In the genomic region with DNA sequence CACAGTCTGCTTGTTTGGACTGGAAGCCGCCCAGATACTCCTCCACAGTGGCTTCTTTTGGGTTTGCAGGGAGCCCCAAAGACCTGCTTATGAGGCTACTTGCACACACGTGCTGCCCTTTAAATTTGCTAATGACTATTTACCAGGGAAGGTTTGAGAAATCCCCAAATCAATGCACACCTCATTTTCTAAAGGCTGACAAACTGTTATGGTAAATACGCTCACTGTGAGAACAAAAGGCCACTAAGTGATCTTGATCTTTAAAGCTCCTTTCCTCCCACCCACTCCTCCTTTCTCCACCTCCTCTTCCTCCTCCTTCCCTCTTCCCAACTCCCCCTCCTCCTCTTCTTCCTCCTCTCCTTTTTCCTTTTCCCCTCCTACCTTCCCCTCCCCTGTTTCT, we compare ENCODE assay signal across 30 mouse cellular contexts. TPM values are rescaled to one million over a fixed set of nuclear protein-coding genes. Genes with fewer than 3 reads are reported as not detected.
DNase-seq lines count a peak whose midpoint lies in the region; ATAC-seq lines count a peak whose summit lies in the region.
"Had no signal": no experiment of that assay in that cellular context is flagged by ENCODE, and none has a peak within 500 bp of the region (broad histone marks: within the 10 kb centered on the region; RNA-seq: fewer than 3 reads in every experiment).

No protein-coding gene starts in this region.

- no peak overlapping the region for H3K9ac ChIP-seq in forebrain, embryonic 12.5 days
- no peak overlapping the region for H3K9ac ChIP-seq in midbrain, embryonic 13.5 days (replicated peaks)
- H3K9ac ChIP-seq: embryonic facial prominence, embryonic 12.5 days; embryonic facial prominence, embryonic 15.5 days; forebrain, postnatal 0 days; heart, embryonic 12.5 days; heart, embryonic 15.5 days; hindbrain, embryonic 13.5 days; intestine, embryonic 15.5 days had no signal

- H3K27ac ChIP-seq in forebrain, embryonic 10.5 days: 0 out of 2 replicates have a peak overlapping the region, but pooled peaks have one; percentile 30
- no peak overlapping the region for H3K27ac ChIP-seq in forebrain, embryonic 12.5 days
- 0 out of 2 replicates have a peak overlapping the region, but pooled peaks have one; percentile 42 for H3K27ac ChIP-seq in limb, embryonic 10.5 days
- no peak overlapping the region for H3K27ac ChIP-seq in midbrain, embryonic 13.5 days
- H3K27ac ChIP-seq: embryonic facial prominence, embryonic 12.5 days; embryonic facial prominence, embryonic 15.5 days; gastrocnemius, adult 2 months; heart, embryonic 15.5 days; hindbrain, embryonic 10.5 days; hindbrain, embryonic 13.5 days; intestine, embryonic 15.5 days had no signal

- H3K9me3 ChIP-seq in forebrain, embryonic 10.5 days: no peaks in the 10 kb centered on the region
- H3K9me3 ChIP-seq in forebrain, embryonic 12.5 days: no peaks in the 10 kb centered on the region
- H3K9me3 ChIP-seq in limb, embryonic 10.5 days (replicated peaks): no peaks in the 10 kb centered on the region
- H3K9me3 ChIP-seq in midbrain, embryonic 13.5 days: no peaks in the 10 kb centered on the region
- H3K9me3 ChIP-seq: embryonic facial prominence, embryonic 12.5 days; embryonic facial prominence, embryonic 15.5 days; G1E; heart, embryonic 12.5 days; heart, embryonic 15.5 days; hindbrain, embryonic 10.5 days; hindbrain, embryonic 13.5 days; intestine, embryonic 15.5 days had no signal

- no peak for DNase-seq in forebrain, embryonic 10.5 days (ENCODE audit: extremely low spot score, low spot score)
- DNase-seq in R1 (ENCODE audit: low read depth, low spot score): peak; percentile 63
- DNase-seq in limb, embryonic 10.5 days (ENCODE audit: low spot score): no peak
- no peak for DNase-seq in ovary, postnatal 36 days (ENCODE audit: low spot score)
- DNase-seq: adrenal gland, adult 8-10 months; adrenal gland, postnatal 25 days; cerebellum, adult 18-20 months; cerebellum, adult 9-10 months; cerebellum, postnatal 14 days; forebrain, postnatal 0 days; gastrocnemius, adult 2 months; gastrocnemius, postnatal 14 days; heart, adult 11 months; heart, postnatal 10 days; heart, postnatal 36 days; kidney, adult 11 months had no signal

- H3K4me2 ChIP-seq in forebrain, embryonic 12.5 days: no peak overlapping the region
- H3K4me2 ChIP-seq in midbrain, embryonic 13.5 days (replicated peaks): no peak overlapping the region
- H3K4me2 ChIP-seq: embryonic facial prominence, embryonic 12.5 days; embryonic facial prominence, embryonic 15.5 days; heart, embryonic 12.5 days; heart, embryonic 15.5 days; hindbrain, embryonic 13.5 days; intestine, embryonic 15.5 days had no signal

- H3K4me3 ChIP-seq in forebrain, embryonic 10.5 days: no peak overlapping the region
- H3K4me3 ChIP-seq in forebrain, embryonic 12.5 days (replicated peaks): no peak overlapping the region
- no peak overlapping the region for H3K4me3 ChIP-seq in limb, embryonic 10.5 days
- H3K4me3 ChIP-seq in midbrain, embryonic 13.5 days (replicated peaks): no peak overlapping the region
- H3K4me3 ChIP-seq: embryonic facial prominence, embryonic 12.5 days; embryonic facial prominence, embryonic 15.5 days; gastrocnemius, adult 2 months; heart, embryonic 12.5 days; heart, embryonic 15.5 days; hindbrain, embryonic 10.5 days; hindbrain, embryonic 13.5 days; intestine, embryonic 15.5 days had no signal

- H3K27me3 ChIP-seq in forebrain, embryonic 10.5 days (ENCODE audit: poor library complexity, severe bottlenecking): no peaks in the 10 kb centered on the region
- H3K27me3 ChIP-seq in forebrain, embryonic 12.5 days: no peaks in the 10 kb centered on the region
- no peaks in the 10 kb centered on the region for H3K27me3 ChIP-seq in limb, embryonic 10.5 days (ENCODE audit: low read depth, poor library complexity, severe bottlenecking)
- no peaks in the 10 kb centered on the region for H3K27me3 ChIP-seq in midbrain, embryonic 13.5 days
- H3K27me3 ChIP-seq: embryonic facial prominence, embryonic 12.5 days; embryonic facial prominence, embryonic 15.5 days; heart, embryonic 12.5 days; heart, embryonic 15.5 days; hindbrain, embryonic 13.5 days; intestine, embryonic 15.5 days had no signal

- no peak for ATAC-seq in forebrain, embryonic 12.5 days (ENCODE audit: low FRiP score)
- no peak for ATAC-seq in midbrain, embryonic 13.5 days
- ATAC-seq: activated CD4-positive, CD25-positive, alpha-beta regulatory T cell, adult 4 months; forebrain, embryonic 14.5 days; forebrain, postnatal 0 days; hindbrain, embryonic 16.5 days; intestine, embryonic 15.5 days; Patski had no signal

- peaks cover 22% of the 10 kb centered on the region for H3K4me1 ChIP-seq in forebrain, embryonic 10.5 days
- no peaks in the 10 kb centered on the region for H3K4me1 ChIP-seq in forebrain, embryonic 12.5 days
- H3K4me1 ChIP-seq in limb, embryonic 10.5 days: peaks cover 17% of the 10 kb centered on the region
- H3K4me1 ChIP-seq in midbrain, embryonic 13.5 days (replicated peaks): 0 out of 2 replicates have a peak, but pooled peaks cover 6% of the 10 kb centered on the region
- H3K4me1 ChIP-seq: hindbrain, embryonic 13.5 days; intestine, embryonic 15.5 days had no signal

- H3K36me3 ChIP-seq in forebrain, embryonic 10.5 days (replicated peaks): no peaks in the 10 kb centered on the region
- no peaks in the 10 kb centered on the region for H3K36me3 ChIP-seq in forebrain, embryonic 12.5 days (replicated peaks)
- H3K36me3 ChIP-seq in limb, embryonic 10.5 days: no peaks in the 10 kb centered on the region
- no peaks in the 10 kb centered on the region for H3K36me3 ChIP-seq in midbrain, embryonic 13.5 days
- H3K36me3 ChIP-seq: embryonic facial prominence, embryonic 12.5 days; embryonic facial prominence, embryonic 15.5 days; G1E; heart, embryonic 12.5 days; heart, embryonic 15.5 days; hindbrain, embryonic 10.5 days; hindbrain, embryonic 13.5 days; intestine, embryonic 15.5 days had no signal

- WGBS in forebrain, embryonic 10.5 days: 29% methylated on average over 3 of the region's 3 CpGs
- 24% methylated on average over 3 of the region's 3 CpGs for WGBS in forebrain, embryonic 12.5 days
- WGBS in limb, embryonic 10.5 days: 40% methylated on average over 3 of the region's 3 CpGs
- WGBS in midbrain, embryonic 13.5 days: 32% methylated on average over 3 of the region's 3 CpGs

RNA-seq across cellular contexts. Expression of a gene that starts 23.4 kb away (rescaled TPM):
- polyA plus RNA-seq in forebrain, embryonic 10.5 days (2016; fragmentation: Nextera tagmentation; extraction: Ambion mirVana): 48.7 and 55.2 TPM in 2 replicates
- 72.0 and 78.7 TPM in 2 replicates for polyA plus RNA-seq in forebrain, embryonic 12.5 days (2016; fragmentation: Nextera tagmentation; extraction: Ambion mirVana)
- polyA plus RNA-seq in limb, embryonic 10.5 days (2016; fragmentation: Nextera tagmentation; extraction: Ambion mirVana): 50.7 and 59.7 TPM in 2 replicates
- 79.6 and 79.7 TPM in 2 replicates for polyA plus RNA-seq in midbrain, embryonic 13.5 days (2015; fragmentation: Nextera tagmentation; extraction: Ambion mirVana)

Comparison
In these comparisons a context has a peak if more than half of its experiments do, and no peak if none do; other contexts are left out.
1. H3K27ac ChIP-seq: peak in forebrain, embryonic 10.5 days (single experiment) and limb, embryonic 10.5 days (single experiment); none in forebrain, embryonic 12.5 days (single experiment) and midbrain, embryonic 13.5 days (single experiment).